Mouse (Mus musculus): ENCODE measurements around the gene Tnk2. TPM values are rescaled to one million over a fixed set of nuclear protein-coding genes. Genes with fewer than 3 reads are reported as not detected.

Gene Tnk2
- polyA plus RNA-seq, 1 experiment from 2014 or later: 20.0 TPM

GRCm38 (mm10) chr16:32659385-32659784, 15.7 kb downstream of the Tnk2 start:
- peaks cover 3% of the 10 kb centered on the region; the same call in 1 of the 2 replicates for H3K36me3 ChIP-seq (ENCODE audit: insufficient read depth)
- peak overlapping the region; percentile 13; the same call in 1 of the 2 replicates for H3K9ac ChIP-seq
- H3K27me3 ChIP-seq (ENCODE audit: insufficient read depth, low read length): no peaks in the 10 kb centered on the region
- 10% methylated on average over 8 of the region's 8 CpGs for WGBS
- H3K27ac ChIP-seq (ENCODE audit: low read depth): peak overlapping the region; percentile 94
- peak; percentile 95 for TF ChIP-seq CTCF (IDR thresholded peaks at IDR 0.05; ENCODE audit: low read depth)
- no peaks in the 10 kb centered on the region for H3K9me3 ChIP-seq (ENCODE audit: low read depth, low read length)
- H3K4me1 ChIP-seq (ENCODE audit: insufficient read depth): peaks cover 52% of the 10 kb centered on the region
- DNase-seq (peak; percentile 88), ATAC-seq (ENCODE audit: insufficient read depth) (no peak)
- H3K4me2 ChIP-seq: peak overlapping the region; percentile 55
- peak overlapping the region; percentile 24 for H3K4me3 ChIP-seq (ENCODE audit: low read depth, low read length)

- Histone ChIP-seq H3K9me3 (ENCODE audit: low read depth, low read length) (no peaks in the 10 kb centered on the region), H3K4me2 (peak overlapping the region; percentile 60), H3K27ac (ENCODE audit: low read depth) (peak overlapping the region; percentile 94), H3K9ac (no peak overlapping the region), H3K27me3 (ENCODE audit: insufficient read depth, low read length) (no peaks in the 10 kb centered on the region), H3K4me3 (ENCODE audit: low read depth, low read length) (no peak overlapping the region), H3K4me1 (ENCODE audit: insufficient read depth) (peaks cover 54% of the 10 kb centered on the region), H3K36me3 (ENCODE audit: insufficient read depth) (peaks cover 5% of the 10 kb centered on the region; the same call in 1 of the 2 replicates)
- no peak for TF ChIP-seq CTCF (IDR thresholded peaks at IDR 0.05; ENCODE audit: low read depth)
- no peak for DNase-seq
- no peak for ATAC-seq (ENCODE audit: insufficient read depth)
- 7% methylated on average over 1 of the region's 1 CpGs for WGBS
These were observed 16.4 kb downstream of the Tnk2 start for GRCm38 (mm10) chr16:32660095-32660494.

GRCm38 (mm10) chr16:32660557-32661321, 17.1 kb downstream of the Tnk2 start:
- ATAC-seq (ENCODE audit: insufficient read depth): peak; percentile 85
- Histone ChIP-seq H3K27ac (ENCODE audit: low read depth) (peak overlapping the region; percentile 94), H3K9me3 (ENCODE audit: low read depth, low read length) (no peaks in the 10 kb centered on the region), H3K4me2 (peak overlapping the region; percentile 60), H3K27me3 (ENCODE audit: insufficient read depth, low read length) (no peaks in the 10 kb centered on the region), H3K4me3 (ENCODE audit: low read depth, low read length) (peak overlapping the region; percentile 29), H3K9ac (peak overlapping the region; percentile 57), H3K4me1 (ENCODE audit: insufficient read depth) (peaks cover 57% of the 10 kb centered on the region), H3K36me3 (ENCODE audit: insufficient read depth) (peaks cover 5% of the 10 kb centered on the region; the same call in 1 of the 2 replicates)
- peak; percentile 90 for DNase-seq
- no peak for TF ChIP-seq CTCF (IDR thresholded peaks at IDR 0.05; ENCODE audit: low read depth)
- WGBS: 9% methylated on average over 10 of the region's 10 CpGs

GRCm38 (mm10) chr16:32661493-32661921, 17.8 kb downstream of the Tnk2 start:
- H3K27me3 ChIP-seq (ENCODE audit: insufficient read depth, low read length): no peaks in the 10 kb centered on the region
- peak; percentile 55 for ATAC-seq (ENCODE audit: insufficient read depth)
- peak overlapping the region; percentile 57 for H3K9ac ChIP-seq
- H3K4me2 ChIP-seq: peak overlapping the region; percentile 60
- TF ChIP-seq CTCF (IDR thresholded peaks at IDR 0.05; ENCODE audit: low read depth): no peak
- 12% methylated on average over 10 of the region's 10 CpGs for WGBS
- H3K9me3 ChIP-seq (ENCODE audit: low read depth, low read length): no peaks in the 10 kb centered on the region
- DNase-seq: peak; percentile 78
- H3K4me1 ChIP-seq (ENCODE audit: insufficient read depth): peaks cover 60% of the 10 kb centered on the region
- H3K27ac ChIP-seq (ENCODE audit: low read depth): peak overlapping the region; percentile 94
- H3K4me3 ChIP-seq (ENCODE audit: low read depth, low read length): peak overlapping the region; percentile 29
- H3K36me3 ChIP-seq (ENCODE audit: insufficient read depth): peaks cover 5% of the 10 kb centered on the region; the same call in 1 of the 2 replicates

GRCm38 (mm10) chr16:32662372-32662771, 18.7 kb downstream of the Tnk2 start:
- Histone ChIP-seq H3K4me2 (peak overlapping the region; percentile 60), H3K36me3 (ENCODE audit: insufficient read depth) (peaks cover 5% of the 10 kb centered on the region; the same call in 1 of the 2 replicates), H3K9ac (peak overlapping the region; percentile 57), H3K27ac (ENCODE audit: low read depth) (peak overlapping the region; percentile 94), H3K4me1 (ENCODE audit: insufficient read depth) (peaks cover 64% of the 10 kb centered on the region), H3K4me3 (ENCODE audit: low read depth, low read length) (peak overlapping the region; percentile 29), H3K9me3 (ENCODE audit: low read depth, low read length) (no peaks in the 10 kb centered on the region), H3K27me3 (ENCODE audit: insufficient read depth, low read length) (no peaks in the 10 kb centered on the region)
- TF ChIP-seq CTCF (IDR thresholded peaks at IDR 0.05; ENCODE audit: low read depth): no peak
- WGBS: 75% methylated on average over 7 of the region's 7 CpGs
- ATAC-seq (ENCODE audit: insufficient read depth): no peak
- DNase-seq: no peak

- no peak overlapping the region for H3K9ac ChIP-seq
- H3K4me3 ChIP-seq (ENCODE audit: low read depth, low read length): no peak overlapping the region
- peaks cover 70% of the 10 kb centered on the region for H3K4me1 ChIP-seq (ENCODE audit: insufficient read depth)
- peak overlapping the region; percentile 16; the same call in 1 of the 2 replicates for H3K4me2 ChIP-seq
- DNase-seq (no peak), ATAC-seq (ENCODE audit: insufficient read depth) (no peak)
- H3K27me3 ChIP-seq (ENCODE audit: insufficient read depth, low read length): no peaks in the 10 kb centered on the region
- H3K36me3 ChIP-seq (ENCODE audit: insufficient read depth): peaks cover 13% of the 10 kb centered on the region; the same call in 1 of the 2 replicates
- 68% methylated on average over 9 of the region's 9 CpGs for WGBS
- no peaks in the 10 kb centered on the region for H3K9me3 ChIP-seq (ENCODE audit: low read depth, low read length)
- peak overlapping the region; percentile 36; the same call in 1 of the 2 replicates for H3K27ac ChIP-seq (ENCODE audit: low read depth)
- no peak for TF ChIP-seq CTCF (IDR thresholded peaks at IDR 0.05; ENCODE audit: low read depth)
These were observed 19.7 kb downstream of the Tnk2 start for GRCm38 (mm10) chr16:32663231-32663858.

- no peak for TF ChIP-seq CTCF (IDR thresholded peaks at IDR 0.05; ENCODE audit: low read depth)
- no peak overlapping the region for H3K4me2 ChIP-seq
- WGBS: 83% methylated on average over 2 of the region's 2 CpGs
- peaks cover 69% of the 10 kb centered on the region for H3K4me1 ChIP-seq (ENCODE audit: insufficient read depth)
- peaks cover 21% of the 10 kb centered on the region for H3K36me3 ChIP-seq (ENCODE audit: insufficient read depth)
- H3K27ac ChIP-seq (ENCODE audit: low read depth): no peak overlapping the region
- DNase-seq (no peak), ATAC-seq (ENCODE audit: insufficient read depth) (no peak)
- no peaks in the 10 kb centered on the region for H3K9me3 ChIP-seq (ENCODE audit: low read depth, low read length)
- no peak overlapping the region for H3K9ac ChIP-seq
- no peaks in the 10 kb centered on the region for H3K27me3 ChIP-seq (ENCODE audit: insufficient read depth, low read length)
- no peak overlapping the region for H3K4me3 ChIP-seq (ENCODE audit: low read depth, low read length)
These were observed 20.5 kb downstream of the Tnk2 start for GRCm38 (mm10) chr16:32664211-32664610.

Measured in lung, embryonic 14.5 days (tissue).